Mouse (Mus musculus) thymus, adult 2 months (tissue): Measurements from ENCODE around the gene Spsb2. TPM values are rescaled to one million over a fixed set of nuclear protein-coding genes. Genes with fewer than 3 reads are reported as not detected.
"Not testable (repeated sequence)": the region's sequence is repeated elsewhere in the genome, so short reads cannot be mapped to it uniquely, and the experiment has no call there.

Experiments
- DNase-seq: peaks from one replicate; pipeline ENCODE4 v3.0.0; 2021
- H3K27ac ChIP-seq: fragments of 200-500 bp; 2 replicates; pipeline ENCODE4 v1.5.1; 2012; ENCODE audit warnings: low read length, control low read depth; ENCODE audit not compliant: control insufficient read depth, insufficient read depth
- H3K27me3 ChIP-seq: fragments of 200-500 bp; 2 replicates; pipeline ENCODE4 v1.6.1; 2012; ENCODE audit warnings: mild to moderate bottlenecking, low read length, moderate library complexity, mixed read lengths; ENCODE audit not compliant: control insufficient read depth, insufficient read depth
- H3K36me3 ChIP-seq: fragments of 200-500 bp; 2 replicates; pipeline ENCODE4 v1.6.1; 2012; ENCODE audit warnings: mild to moderate bottlenecking, low read length, moderate library complexity; ENCODE audit not compliant: control insufficient read depth, insufficient read depth
- H3K4me1 ChIP-seq: fragments of 200-500 bp; replicated peaks from 2 replicates; pipeline ENCODE4 v1.6.1; 2012; ENCODE audit warnings: low read length; ENCODE audit not compliant: control insufficient read depth, insufficient read depth
- H3K4me3 ChIP-seq: fragments of 200-500 bp; 2 replicates; pipeline ENCODE4 v1.5.1; 2012; ENCODE audit warnings: mild to moderate bottlenecking, low read length, control low read depth, moderate library complexity; ENCODE audit not compliant: control insufficient read depth, insufficient read depth
- CTCF ChIP-seq: fragments of 200-500 bp; IDR thresholded peaks from 2 replicates; pipeline ENCODE4 v1.5.1; 2012; ENCODE audit warnings: mild to moderate bottlenecking, control low read depth, low read length, moderate library complexity, borderline replicate concordance; ENCODE audit not compliant: control insufficient read depth, poor library complexity, insufficient read depth; ENCODE audit errors: extremely low read depth
- POLR2A ChIP-seq: fragments of 200-500 bp; IDR thresholded peaks from 2 replicates; pipeline ENCODE4 v1.6.1; 2012; ENCODE audit warnings: mild to moderate bottlenecking, low read length, control low read depth, moderate library complexity; ENCODE audit not compliant: control insufficient read depth, poor library complexity, insufficient read depth; ENCODE audit errors: extremely low read depth
- WGBS: fragments of 180-500 bp; shearing (Covaris S2); methylation state at CpG from one replicate; pipeline ENCODE4 v1.1.7; 2018; 5-methylcytosine and 5-hydroxymethylcytosine counted together
- polyA plus RNA-seq: library from polyadenylated mRNA; depleted of rRNA; stranded (reverse); fragments of >200 nt; gene quantifications from 2 replicates; pipeline ENCODE4 v1.2.3, GENCODE M21; 2012

The Spsb2 gene
- polyA plus RNA-seq, 1 experiment, result 8.1 TPM

GRCm38 (mm10) chr6:124803061-124803460 lies 5.4 kb upstream of the Spsb2 start:
- Histone ChIP-seq H3K27ac (no peak overlapping the region), H3K4me1 (peaks cover 3% of the 10 kb centered on the region), H3K36me3 (no peaks in the 10 kb centered on the region), H3K27me3 (no peaks in the 10 kb centered on the region), H3K4me3 (no peak overlapping the region)
- DNase-seq, result no peak
- WGBS, result 92% methylated on average over 3 of the region's 3 CpGs
- TF ChIP-seq CTCF (no peak), POLR2A (no peak)

DNA sequence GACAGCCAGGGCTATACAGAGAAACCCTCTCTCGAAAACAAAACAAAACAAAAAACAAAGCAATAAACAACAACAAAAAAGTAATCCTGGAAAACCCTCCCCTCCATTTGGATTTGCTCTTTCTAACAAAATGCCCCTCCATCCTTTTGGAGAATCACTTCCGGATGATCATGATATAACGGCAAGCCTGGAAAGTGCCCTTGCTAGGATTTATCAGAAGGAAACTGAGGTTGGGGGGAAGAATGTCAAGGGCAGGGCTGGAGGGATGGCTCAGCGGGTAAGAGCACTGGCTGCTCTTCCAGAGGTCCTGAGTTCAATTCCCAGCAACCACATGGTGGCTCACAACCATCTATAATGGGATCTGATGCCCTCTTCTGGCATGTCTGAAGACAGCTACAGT lies 4.8 kb upstream of the Spsb2 start:
- DNase-seq, H3K36me3 ChIP-seq, H3K27ac ChIP-seq, H3K27me3 ChIP-seq, H3K4me3 ChIP-seq, H3K4me1 ChIP-seq: not testable (repeated sequence)
- 95% methylated on average over 4 of the region's 4 CpGs for WGBS

- TF ChIP-seq POLR2A (no peak), CTCF (no peak)
- Histone ChIP-seq H3K4me1 (peaks cover 11% of the 10 kb centered on the region), H3K27ac (no peak overlapping the region), H3K27me3 (no peaks in the 10 kb centered on the region), H3K4me3 (no peak overlapping the region), H3K36me3 (no peaks in the 10 kb centered on the region)
- 93% methylated on average over 3 of the region's 3 CpGs for WGBS
- DNase-seq, result no peak
These were observed 4.1 kb upstream of the Spsb2 start for GRCm38 (mm10) chr6:124804341-124804740.

DNA sequence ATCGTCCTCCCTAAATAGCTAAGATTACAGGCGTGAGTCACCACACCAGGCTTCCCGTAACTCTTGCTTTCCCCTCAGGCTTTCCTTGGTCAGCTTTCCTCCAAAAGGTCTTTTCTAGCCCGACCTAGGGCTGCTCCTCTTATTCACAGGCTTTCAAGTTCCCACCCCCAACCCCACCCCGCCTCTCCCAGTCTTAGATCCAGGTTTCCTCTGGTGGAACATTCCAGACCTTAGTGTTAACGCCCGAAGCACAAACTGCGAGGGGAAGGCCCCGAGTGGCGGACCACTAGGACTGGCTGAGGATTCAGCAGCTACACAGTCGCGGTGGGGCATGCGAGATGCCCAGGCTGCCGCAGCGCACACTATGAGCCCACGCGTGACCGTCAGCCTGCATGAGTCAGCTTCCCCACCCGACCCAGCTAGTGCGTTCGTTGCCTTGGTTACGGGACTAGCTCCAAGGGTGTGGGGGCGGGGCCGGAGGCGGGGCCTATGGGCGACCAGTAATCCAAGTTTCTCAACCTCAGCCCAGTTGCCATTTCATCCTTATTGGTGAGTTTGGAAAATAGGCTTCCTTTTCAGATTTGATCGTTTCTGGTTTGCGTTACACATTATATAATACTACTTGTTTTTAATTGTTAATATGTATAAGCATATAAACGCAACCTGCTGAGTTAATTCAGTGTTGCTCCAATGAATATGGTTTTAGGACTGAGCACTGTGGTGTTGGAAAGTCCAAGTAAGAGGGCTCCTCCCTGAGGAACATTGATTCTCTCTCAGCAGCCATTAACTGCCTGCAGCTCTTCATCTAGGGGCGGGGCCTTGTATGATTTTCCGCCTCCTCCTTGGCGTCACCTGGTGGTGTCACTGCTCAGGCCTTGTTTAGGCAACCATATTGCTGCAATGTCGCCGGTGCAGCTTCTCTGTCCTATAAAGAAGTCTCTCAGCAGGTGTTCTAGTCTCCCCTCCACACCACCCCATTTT lies 2.8 kb upstream of the Spsb2 start:
- H3K27ac ChIP-seq, result no peak overlapping the region; the same call in 1 of the 2 replicates
- no peaks in the 10 kb centered on the region for H3K36me3 ChIP-seq
- peaks cover 18% of the 10 kb centered on the region for H3K4me1 ChIP-seq
- WGBS, result 14% methylated on average over 34 of the region's 34 CpGs
- peak overlapping the region; percentile 24 for H3K4me3 ChIP-seq
- no peaks in the 10 kb centered on the region for H3K27me3 ChIP-seq
- peak; percentile 66 for DNase-seq
- TF ChIP-seq POLR2A (no peak), CTCF (no peak)

DNA sequence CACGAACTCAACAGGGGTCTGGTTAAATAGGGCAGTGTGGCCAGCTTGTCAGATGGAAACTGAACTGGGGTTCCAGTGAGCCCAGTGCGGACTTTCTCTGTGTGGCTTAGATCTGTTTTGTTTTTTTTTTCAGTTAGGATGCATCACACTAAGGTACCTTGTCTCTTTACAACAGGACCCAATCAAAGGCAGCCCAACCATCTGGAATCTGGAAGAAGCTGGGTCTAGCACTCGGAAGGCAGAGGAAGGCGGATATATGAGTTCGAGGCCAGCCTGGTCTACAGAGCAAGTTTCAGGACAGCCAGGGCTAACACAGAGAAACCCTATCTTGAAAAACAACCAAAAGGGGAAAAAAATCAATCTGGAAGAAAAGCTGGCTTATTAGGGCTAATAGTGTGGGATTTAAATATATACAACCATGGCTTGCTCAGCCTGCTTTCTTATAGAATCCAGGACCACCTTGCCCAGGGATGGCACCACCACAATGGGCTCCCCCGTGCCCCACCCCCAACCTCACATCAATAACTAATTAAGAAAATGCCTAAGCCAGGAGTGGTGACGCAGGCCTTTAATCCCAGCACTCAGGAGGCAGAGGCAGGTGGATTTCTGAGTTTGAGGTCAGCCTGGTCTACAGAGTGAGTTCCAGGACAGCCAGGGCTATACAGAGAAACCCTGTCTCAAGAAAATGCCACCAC lies 1.9 kb upstream of the Spsb2 start:
- DNase-seq, result no peak
- no peaks in the 10 kb centered on the region for H3K27me3 ChIP-seq
- 92% methylated on average over 7 of the region's 7 CpGs for WGBS

DNA sequence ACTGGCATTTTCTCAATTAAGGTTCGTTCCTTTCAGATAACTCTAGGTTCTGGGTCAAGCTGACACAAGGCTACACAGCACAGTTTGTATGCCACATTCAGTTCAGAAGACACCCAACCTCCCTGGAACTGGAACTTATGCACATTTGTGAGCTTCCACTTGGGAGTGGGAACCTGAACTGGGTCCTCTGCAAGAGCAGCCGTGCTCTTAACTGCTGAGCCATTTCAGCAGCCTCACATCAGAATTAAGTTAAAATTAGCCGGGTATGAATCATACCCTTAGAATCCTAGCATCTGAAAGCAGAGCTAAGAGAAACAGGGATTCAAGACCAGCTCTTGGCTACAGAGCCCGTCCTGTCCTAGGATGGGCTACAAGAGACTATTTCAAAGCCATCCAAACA lies 1.1 kb upstream of the Spsb2 start:
- Histone ChIP-seq H3K4me3 (no peak overlapping the region), H3K27ac (no peak overlapping the region), H3K36me3 (no peaks in the 10 kb centered on the region), H3K27me3 (no peaks in the 10 kb centered on the region), H3K4me1 (peaks cover 18% of the 10 kb centered on the region)
- no peak for DNase-seq
- TF ChIP-seq CTCF (no peak), POLR2A (no peak)
- 93% methylated on average over 4 of the region's 4 CpGs for WGBS

More for the DNA sequence above, 1.9 kb upstream of the Spsb2 start:
- Histone ChIP-seq H3K36me3 (no peaks in the 10 kb centered on the region), H3K27ac (no peak overlapping the region), H3K4me3 (no peak overlapping the region), H3K4me1 (peaks cover 18% of the 10 kb centered on the region)
- TF ChIP-seq POLR2A, result no peak
- TF ChIP-seq CTCF, result no peak
